Mouse (Mus musculus) cortical plate, adult 2 months (tissue): ENCODE results near the gene Fam183b. TPM values are rescaled to one million over a fixed set of nuclear protein-coding genes. Genes with fewer than 3 reads are reported as not detected.

Experiments
- H3K27ac ChIP-seq: fragments of 200-500 bp; 2 replicates; pipeline ENCODE4 v1.5.1; 2012; ENCODE audit warnings: low read length, control low read depth, inconsistent platforms; ENCODE audit not compliant: insufficient read depth
- H3K4me1 ChIP-seq: fragments of 200-500 bp; 2 replicates; pipeline ENCODE4 v1.6.1; 2011; ENCODE audit warnings: low read length; ENCODE audit not compliant: control insufficient read depth, insufficient read depth
- H3K4me3 ChIP-seq: fragments of 200-500 bp; 2 replicates; pipeline ENCODE4 v1.5.1; 2011; ENCODE audit warnings: mild to moderate bottlenecking, low read length, control low read depth; ENCODE audit not compliant: insufficient read depth
- CTCF ChIP-seq: fragments of 200-500 bp; IDR thresholded peaks from 2 replicates; pipeline ENCODE4 v1.5.1; 2011; ENCODE audit warnings: mild to moderate bottlenecking, control low read depth, low read length; ENCODE audit not compliant: insufficient read depth; ENCODE audit errors: extremely low read depth
- POLR2A ChIP-seq: fragments of 200-500 bp; IDR thresholded peaks from 2 replicates; pipeline ENCODE4 v1.6.1; 2011; ENCODE audit warnings: mild to moderate bottlenecking, low read length, control low read depth; ENCODE audit not compliant: insufficient read depth; ENCODE audit errors: extremely low read depth
- polyA plus RNA-seq: library from polyadenylated mRNA; depleted of rRNA; stranded (reverse); fragments of >200 nt; gene quantifications from 2 replicates; pipeline ENCODE4 v1.2.3, GENCODE M21; 2012

Gene Fam183b
- polyA plus RNA-seq, 1 experiment = 1.7 TPM

- TF ChIP-seq CTCF = no peak
- TF ChIP-seq POLR2A = no peak
- Histone ChIP-seq H3K4me1 (peaks cover 5% of the 10 kb centered on the region), H3K4me3 (no peak overlapping the region), H3K27ac (no peak overlapping the region)
Observed at GRCm38 (mm10) chr11:58804393-58804792, 2.6 kb upstream of the Fam183b start.

- TF ChIP-seq CTCF (no peak), POLR2A (no peak)
- H3K4me1 ChIP-seq = peaks cover 5% of the 10 kb centered on the region
- no peak overlapping the region for H3K27ac ChIP-seq
- no peak overlapping the region for H3K4me3 ChIP-seq
Observed at GRCm38 (mm10) chr11:58803871-58804270, 2.1 kb upstream of the Fam183b start.

GRCm38 (mm10) chr11:58799747-58800146 is 2.0 kb downstream of the Fam183b start:
- H3K4me1 ChIP-seq = peaks cover 7% of the 10 kb centered on the region
- H3K27ac ChIP-seq = no peak overlapping the region
- no peak for TF ChIP-seq POLR2A
- no peak for TF ChIP-seq CTCF
- H3K4me3 ChIP-seq = no peak overlapping the region

GRCm38 (mm10) chr11:58796850-58797249 is 4.9 kb downstream of the Fam183b start:
- Histone ChIP-seq H3K4me1 (peaks cover 6% of the 10 kb centered on the region), H3K27ac (no peak overlapping the region), H3K4me3 (no peak overlapping the region)
- TF ChIP-seq CTCF = no peak
- no peak for TF ChIP-seq POLR2A

GRCm38 (mm10) chr11:58795856-58796255 is 5.9 kb downstream of the Fam183b start:
- peaks cover 2% of the 10 kb centered on the region; the same call in 1 of the 2 replicates for H3K4me1 ChIP-seq
- H3K4me3 ChIP-seq = no peak overlapping the region
- no peak for TF ChIP-seq POLR2A
- TF ChIP-seq CTCF = no peak
- H3K27ac ChIP-seq = no peak overlapping the region

GRCm38 (mm10) chr11:58790646-58791045 is 11.1 kb downstream of the Fam183b start:
- peaks cover 1% of the 10 kb centered on the region; the same call in 1 of the 2 replicates for H3K4me1 ChIP-seq
- no peak overlapping the region for H3K27ac ChIP-seq
- TF ChIP-seq CTCF = no peak
- H3K4me3 ChIP-seq = no peak overlapping the region

GRCm38 (mm10) chr11:58790053-58790452 is 11.7 kb downstream of the Fam183b start:
- TF ChIP-seq CTCF (no peak), POLR2A (no peak)
- Histone ChIP-seq H3K4me3 (no peak overlapping the region), H3K4me1 (peaks cover 1% of the 10 kb centered on the region; the same call in 1 of the 2 replicates), H3K27ac (no peak overlapping the region)

- TF ChIP-seq CTCF (no peak), POLR2A (no peak)
- H3K4me3 ChIP-seq = no peak overlapping the region
- H3K27ac ChIP-seq = no peak overlapping the region
- H3K4me1 ChIP-seq = peaks cover 1% of the 10 kb centered on the region; the same call in 1 of the 2 replicates
Observed at GRCm38 (mm10) chr11:58789532-58789931, 12.2 kb downstream of the Fam183b start.

- H3K4me1 ChIP-seq = peaks cover 1% of the 10 kb centered on the region; the same call in 1 of the 2 replicates
- no peak overlapping the region for H3K4me3 ChIP-seq
- H3K27ac ChIP-seq = no peak overlapping the region
- no peak for TF ChIP-seq CTCF
- TF ChIP-seq POLR2A = no peak
Observed at GRCm38 (mm10) chr11:58788346-58788745, 13.4 kb downstream of the Fam183b start.

GRCm38 (mm10) chr11:58787651-58788050 is 14.1 kb downstream of the Fam183b start:
- Histone ChIP-seq H3K4me3 (no peak overlapping the region), H3K4me1 (peaks cover 1% of the 10 kb centered on the region; the same call in 1 of the 2 replicates), H3K27ac (no peak overlapping the region)
- TF ChIP-seq CTCF (no peak), POLR2A (no peak)
